Mouse (Mus musculus): ENCODE measurements around the gene Herc1. TPM values are rescaled to one million over a fixed set of nuclear protein-coding genes. Genes with fewer than 3 reads are reported as not detected.

Herc1 gene
- polyA plus RNA-seq, 1 experiment: 18.9 TPM

DNA sequence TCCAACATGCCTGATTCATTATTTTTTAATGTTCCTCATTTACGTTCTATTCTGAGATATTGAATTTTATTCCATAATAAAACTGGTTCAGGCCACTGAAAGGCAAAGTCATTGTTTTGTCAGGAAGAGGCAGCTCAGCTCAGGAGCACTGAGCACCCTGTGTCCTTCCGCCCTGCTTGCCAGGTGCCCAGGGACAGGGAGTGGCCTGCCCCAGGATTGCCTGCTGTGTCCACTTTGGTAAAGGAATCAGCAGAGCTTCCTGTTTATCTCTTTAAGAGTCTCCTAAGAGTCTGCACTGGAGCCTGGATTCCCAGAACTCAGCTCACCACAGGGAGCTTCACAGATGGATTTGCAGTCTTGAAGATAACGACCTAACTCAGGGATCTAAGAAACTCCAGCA is 38.8 kb upstream of the Herc1 start:
- 74% methylated on average over 3 of the region's 3 CpGs for WGBS
- no peak for TF ChIP-seq CTCF (IDR thresholded peaks at IDR 0.05; ENCODE audit: extremely low read depth, insufficient read depth, insufficient read length, insufficient replicate concordance)
- TF ChIP-seq POLR2A (IDR thresholded peaks at IDR 0.05; ENCODE audit: low read depth, low read length): no peak
- Histone ChIP-seq H3K27ac (ENCODE audit: insufficient read depth, low read length) (no peak overlapping the region), H3K36me3 (ENCODE audit: control insufficient read depth, insufficient read depth, low read length) (no peaks in the 10 kb centered on the region), H3K27me3 (ENCODE audit: control insufficient read depth, insufficient read depth, low read length) (no peaks in the 10 kb centered on the region), H3K4me1 (ENCODE audit: control insufficient read depth, insufficient read depth, insufficient read length) (no peaks in the 10 kb centered on the region), H3K4me3 (ENCODE audit: extremely low read depth, insufficient read depth, insufficient read length) (no peak overlapping the region)
- no peak for DNase-seq (ENCODE audit: low read depth in 1 of 2, low spot score in 2 of 2)

GRCm38 (mm10) chr9:66316603-66317002 is 33.6 kb upstream of the Herc1 start:
- 91% methylated on average over 2 of the region's 2 CpGs for WGBS
- TF ChIP-seq POLR2A (IDR thresholded peaks at IDR 0.05; ENCODE audit: low read depth, low read length): no peak
- no peak for TF ChIP-seq CTCF (IDR thresholded peaks at IDR 0.05; ENCODE audit: extremely low read depth, insufficient read depth, insufficient read length, insufficient replicate concordance)
- H3K27me3 ChIP-seq (ENCODE audit: control insufficient read depth, insufficient read depth, low read length): no peaks in the 10 kb centered on the region
- no peak overlapping the region for H3K27ac ChIP-seq (ENCODE audit: insufficient read depth, low read length)
- H3K4me3 ChIP-seq (ENCODE audit: extremely low read depth, insufficient read depth, insufficient read length): no peak overlapping the region
- H3K4me1 ChIP-seq (ENCODE audit: control insufficient read depth, insufficient read depth, insufficient read length): no peaks in the 10 kb centered on the region
- H3K36me3 ChIP-seq (ENCODE audit: control insufficient read depth, insufficient read depth, low read length): no peaks in the 10 kb centered on the region
- DNase-seq (ENCODE audit: low read depth in 1 of 2, low spot score in 2 of 2): no peak

- no peaks in the 10 kb centered on the region for H3K27me3 ChIP-seq (ENCODE audit: control insufficient read depth, insufficient read depth, low read length)
- no peak overlapping the region for H3K27ac ChIP-seq (ENCODE audit: insufficient read depth, low read length)
- H3K4me3 ChIP-seq (ENCODE audit: extremely low read depth, insufficient read depth, insufficient read length): no peak overlapping the region
- 80% methylated on average over 7 of the region's 7 CpGs for WGBS
- TF ChIP-seq POLR2A (IDR thresholded peaks at IDR 0.05; ENCODE audit: low read depth, low read length) (no peak), CTCF (IDR thresholded peaks at IDR 0.05; ENCODE audit: extremely low read depth, insufficient read depth, insufficient read length, insufficient replicate concordance) (no peak)
- no peak for DNase-seq (ENCODE audit: low read depth in 1 of 2, low spot score in 2 of 2)
- no peaks in the 10 kb centered on the region for H3K4me1 ChIP-seq (ENCODE audit: control insufficient read depth, insufficient read depth, insufficient read length)
- no peaks in the 10 kb centered on the region for H3K36me3 ChIP-seq (ENCODE audit: control insufficient read depth, insufficient read depth, low read length)
Measured at GRCm38 (mm10) chr9:66322010-66322931, 28.0 kb upstream of the Herc1 start.

DNA sequence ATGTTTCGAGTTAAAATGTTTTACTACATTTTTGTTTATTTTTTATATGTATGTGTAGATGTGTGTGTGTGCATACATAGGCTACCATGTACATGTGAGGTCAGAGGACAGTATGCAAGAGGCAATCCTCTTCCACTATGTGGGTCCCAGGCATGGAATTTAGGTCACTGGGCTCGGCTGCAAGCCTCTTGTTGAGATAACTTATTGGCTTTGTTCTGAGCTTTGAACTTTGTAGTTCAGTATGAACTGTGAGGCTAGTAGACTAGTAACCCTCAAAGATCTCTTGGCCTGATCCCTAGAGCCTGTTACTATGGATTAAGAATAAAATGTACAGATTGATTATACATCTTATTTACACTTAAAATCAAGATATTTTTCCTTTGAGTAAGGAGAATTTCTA is 23.4 kb upstream of the Herc1 start:
- Histone ChIP-seq H3K27ac (ENCODE audit: insufficient read depth, low read length) (no peak overlapping the region), H3K27me3 (ENCODE audit: control insufficient read depth, insufficient read depth, low read length) (no peaks in the 10 kb centered on the region), H3K4me3 (ENCODE audit: extremely low read depth, insufficient read depth, insufficient read length) (no peak overlapping the region), H3K36me3 (ENCODE audit: control insufficient read depth, insufficient read depth, low read length) (no peaks in the 10 kb centered on the region), H3K4me1 (ENCODE audit: control insufficient read depth, insufficient read depth, insufficient read length) (no peaks in the 10 kb centered on the region)
- 88% methylated on average over 2 of the region's 2 CpGs for WGBS
- no peak for DNase-seq (ENCODE audit: low read depth in 1 of 2, low spot score in 2 of 2)
- TF ChIP-seq POLR2A (IDR thresholded peaks at IDR 0.05; ENCODE audit: low read depth, low read length) (no peak), CTCF (IDR thresholded peaks at IDR 0.05; ENCODE audit: extremely low read depth, insufficient read depth, insufficient read length, insufficient replicate concordance) (no peak)

- TF ChIP-seq POLR2A (IDR thresholded peaks at IDR 0.05; ENCODE audit: low read depth, low read length) (no peak), CTCF (IDR thresholded peaks at IDR 0.05; ENCODE audit: extremely low read depth, insufficient read depth, insufficient read length, insufficient replicate concordance) (no peak)
- no peaks in the 10 kb centered on the region for H3K4me1 ChIP-seq (ENCODE audit: control insufficient read depth, insufficient read depth, insufficient read length)
- no peak overlapping the region for H3K27ac ChIP-seq (ENCODE audit: insufficient read depth, low read length)
- 44% methylated on average over 6 of the region's 6 CpGs for WGBS
- no peak for DNase-seq (ENCODE audit: low read depth in 1 of 2, low spot score in 2 of 2)
- H3K36me3 ChIP-seq (ENCODE audit: control insufficient read depth, insufficient read depth, low read length): no peaks in the 10 kb centered on the region
- H3K27me3 ChIP-seq (ENCODE audit: control insufficient read depth, insufficient read depth, low read length): no peaks in the 10 kb centered on the region
- H3K4me3 ChIP-seq (ENCODE audit: extremely low read depth, insufficient read depth, insufficient read length): no peak overlapping the region
Measured at GRCm38 (mm10) chr9:66329474-66329873, 20.8 kb upstream of the Herc1 start.

DNA sequence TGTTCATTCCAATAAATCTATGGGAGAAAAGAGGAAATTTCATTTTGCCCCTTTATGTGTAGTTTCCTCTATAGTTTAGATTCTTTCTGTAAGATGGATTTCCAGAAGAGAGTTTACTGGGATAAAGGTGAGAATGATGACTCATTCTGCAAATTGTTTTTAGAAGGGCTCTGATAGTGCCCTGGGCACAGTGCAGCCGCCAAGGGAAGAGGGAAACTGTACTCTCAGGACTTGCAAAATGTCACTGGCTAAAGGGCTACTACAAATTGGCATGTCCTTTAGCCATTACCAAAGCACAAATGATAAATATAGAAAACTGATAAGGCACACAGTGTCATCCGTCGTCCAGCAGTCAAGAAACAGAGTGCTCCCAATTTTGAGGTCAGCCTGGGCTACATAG is 19.8 kb upstream of the Herc1 start:
- Histone ChIP-seq H3K4me3 (ENCODE audit: extremely low read depth, insufficient read depth, insufficient read length) (no peak overlapping the region), H3K4me1 (ENCODE audit: control insufficient read depth, insufficient read depth, insufficient read length) (no peaks in the 10 kb centered on the region), H3K27ac (ENCODE audit: insufficient read depth, low read length) (no peak overlapping the region), H3K36me3 (ENCODE audit: control insufficient read depth, insufficient read depth, low read length) (no peaks in the 10 kb centered on the region), H3K27me3 (ENCODE audit: control insufficient read depth, insufficient read depth, low read length) (no peaks in the 10 kb centered on the region)
- TF ChIP-seq POLR2A (IDR thresholded peaks at IDR 0.05; ENCODE audit: low read depth, low read length): no peak
- TF ChIP-seq CTCF (IDR thresholded peaks at IDR 0.05; ENCODE audit: extremely low read depth, insufficient read depth, insufficient read length, insufficient replicate concordance): no peak
- 86% methylated on average over 3 of the region's 3 CpGs for WGBS
- DNase-seq (ENCODE audit: low read depth in 1 of 2, low spot score in 2 of 2): no peak

DNA sequence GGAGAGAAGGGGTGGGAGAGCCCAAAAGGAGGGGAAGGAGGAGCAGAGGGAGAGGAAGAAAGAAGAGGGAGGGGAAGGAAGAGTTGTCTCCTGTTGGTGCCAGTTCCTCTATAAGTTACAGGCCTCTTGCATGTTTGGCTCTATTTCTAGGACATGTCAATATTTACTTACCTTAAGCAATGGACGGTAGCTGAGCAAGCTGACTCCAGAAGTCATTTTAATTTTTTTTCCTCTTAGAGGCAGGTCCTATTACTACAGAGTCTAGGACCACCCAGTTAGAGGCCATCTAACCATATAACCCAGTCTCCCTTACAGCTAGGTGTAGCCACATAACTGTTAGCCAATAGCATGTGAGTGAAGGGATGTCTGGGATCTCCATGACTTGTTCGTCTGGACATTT is 18.7 kb upstream of the Herc1 start:
- Histone ChIP-seq H3K36me3 (ENCODE audit: control insufficient read depth, insufficient read depth, low read length) (no peaks in the 10 kb centered on the region), H3K27ac (ENCODE audit: insufficient read depth, low read length) (no peak overlapping the region), H3K27me3 (ENCODE audit: control insufficient read depth, insufficient read depth, low read length) (no peaks in the 10 kb centered on the region), H3K4me3 (ENCODE audit: extremely low read depth, insufficient read depth, insufficient read length) (no peak overlapping the region), H3K4me1 (ENCODE audit: control insufficient read depth, insufficient read depth, insufficient read length) (no peaks in the 10 kb centered on the region)
- no peak for DNase-seq (ENCODE audit: low read depth in 1 of 2, low spot score in 2 of 2)
- WGBS: 95% methylated on average over 2 of the region's 2 CpGs
- TF ChIP-seq POLR2A (IDR thresholded peaks at IDR 0.05; ENCODE audit: low read depth, low read length): no peak
- TF ChIP-seq CTCF (IDR thresholded peaks at IDR 0.05; ENCODE audit: extremely low read depth, insufficient read depth, insufficient read length, insufficient replicate concordance): no peak
